Mouse (Mus musculus): ENCODE measurements around the gene Sntn. TPM values are rescaled to one million over a fixed set of nuclear protein-coding genes. Genes with fewer than 3 reads are reported as not detected.

Gene Sntn
- not detected in 2 replicates for total RNA-seq (2014; rRNA removed)
- polyA plus RNA-seq (2015; fragmentation: Nextera tagmentation; extraction: Ambion mirVana) = 0.11 TPM in 1 of 2 replicates, not detected in the other

DNA sequence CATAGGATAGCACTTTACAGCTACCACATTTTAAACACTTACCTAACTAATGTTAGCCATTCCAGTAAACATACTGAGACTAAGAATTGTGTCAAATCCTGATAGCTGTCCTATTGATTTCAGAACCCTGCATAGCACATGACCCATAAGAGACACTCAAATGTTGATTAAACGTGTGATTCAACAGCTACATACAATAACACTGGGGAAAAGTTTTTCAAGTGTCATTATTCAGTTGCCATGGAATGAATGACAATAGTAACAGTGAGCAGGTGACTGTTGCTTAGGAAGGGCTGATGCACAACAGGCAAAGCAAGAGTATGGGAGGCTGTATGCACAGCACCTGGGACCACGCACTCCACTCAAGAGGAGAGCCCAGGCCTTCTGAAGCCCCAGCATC lies at the start of gene Sntn:
Gene Sntn, plus strand, starts transcription at position 301 of the 400 bp plus-strand sequence.
- 90% methylated on average over 2 of the region's 2 CpGs for WGBS
- H3K4me2 ChIP-seq (ENCODE audit: low read depth, low read length) = no peak within 1 kb of the TSS
- no peak for DNase-seq (ENCODE audit: low spot score)
- no peak for ATAC-seq
- H3K4me3 ChIP-seq (ENCODE audit: low read length) = no peak within 1 kb of the TSS
- no peak for TF ChIP-seq CTCF (IDR thresholded peaks at IDR 0.05; ENCODE audit: low read depth)
- H3K36me3 ChIP-seq (ENCODE audit: insufficient read depth, low read length) = no peaks in the 10 kb centered on the region
- no peaks in the 10 kb centered on the region for H3K4me1 ChIP-seq (ENCODE audit: insufficient read depth, low read length)
- H3K9me3 ChIP-seq (ENCODE audit: low read length) = no peaks in the 10 kb centered on the region
- no peaks in the 10 kb centered on the region for H3K27me3 ChIP-seq (ENCODE audit: insufficient read depth, low read length)
- H3K9ac ChIP-seq (replicated peaks; ENCODE audit: low read length) = no peak within 1 kb of the TSS
- no peak within 1 kb of the TSS for H3K27ac ChIP-seq

DNA sequence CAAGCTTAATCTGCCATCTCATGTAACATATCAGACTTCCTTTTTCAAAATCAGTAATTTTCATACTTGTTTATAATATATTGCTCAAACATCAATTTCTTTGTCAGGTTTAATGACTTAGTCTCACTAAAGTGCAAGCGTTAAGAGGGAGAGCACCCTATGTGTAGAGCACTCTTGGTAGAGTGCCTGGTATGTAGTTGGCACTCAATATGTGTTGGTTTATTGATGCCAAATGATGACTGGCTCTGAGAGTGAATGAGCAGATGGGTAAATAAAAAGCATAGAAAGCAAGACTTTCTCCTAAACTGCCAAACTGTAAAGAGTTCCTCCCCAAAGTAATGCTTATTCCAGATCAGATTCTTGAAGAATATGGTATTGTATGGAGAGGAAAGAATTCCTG lies 20.8 kb upstream of the Sntn start:
- no peak overlapping the region for H3K27ac ChIP-seq
- ATAC-seq = no peak
- no peak overlapping the region for H3K9ac ChIP-seq (replicated peaks; ENCODE audit: low read length)
- 82% methylated on average over 1 of the region's 1 CpGs for WGBS
- H3K36me3 ChIP-seq (ENCODE audit: insufficient read depth, low read length) = no peaks in the 10 kb centered on the region
- TF ChIP-seq CTCF (IDR thresholded peaks at IDR 0.05; ENCODE audit: low read depth) = no peak
- no peak overlapping the region for H3K4me2 ChIP-seq (ENCODE audit: low read depth, low read length)
- H3K9me3 ChIP-seq (ENCODE audit: low read length) = no peaks in the 10 kb centered on the region
- no peak for DNase-seq (ENCODE audit: low spot score)
- no peak overlapping the region for H3K4me3 ChIP-seq (ENCODE audit: low read length)
- no peaks in the 10 kb centered on the region for H3K27me3 ChIP-seq (ENCODE audit: insufficient read depth, low read length)
- no peaks in the 10 kb centered on the region for H3K4me1 ChIP-seq (ENCODE audit: insufficient read depth, low read length)

DNA sequence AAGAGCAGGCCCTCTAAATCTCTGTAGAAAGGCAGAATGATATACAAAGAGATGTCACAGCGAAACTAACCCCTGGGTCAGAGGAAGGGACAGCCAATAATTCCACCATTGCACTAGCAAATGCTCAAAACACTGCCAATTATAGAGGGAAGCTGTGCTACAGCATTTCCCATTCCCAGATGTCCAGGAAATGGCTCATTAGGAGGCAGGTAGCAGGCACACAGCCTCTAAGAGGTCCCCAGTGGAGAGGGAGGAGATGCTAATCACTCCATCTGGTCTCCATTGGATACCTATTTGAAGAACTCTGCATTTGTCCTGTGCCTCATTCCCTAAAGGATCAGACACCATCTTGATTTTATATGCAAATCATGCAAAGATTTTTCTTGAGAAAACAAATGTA lies 19.6 kb upstream of the Sntn start:
- Histone ChIP-seq H3K4me1 (ENCODE audit: insufficient read depth, low read length) (no peaks in the 10 kb centered on the region), H3K4me3 (ENCODE audit: low read length) (no peak overlapping the region), H3K27ac (no peak overlapping the region), H3K27me3 (ENCODE audit: insufficient read depth, low read length) (no peaks in the 10 kb centered on the region), H3K36me3 (ENCODE audit: insufficient read depth, low read length) (no peaks in the 10 kb centered on the region), H3K9me3 (ENCODE audit: low read length) (no peaks in the 10 kb centered on the region), H3K4me2 (ENCODE audit: low read depth, low read length) (no peak overlapping the region), H3K9ac (replicated peaks; ENCODE audit: low read length) (no peak overlapping the region)
- no peak for TF ChIP-seq CTCF (IDR thresholded peaks at IDR 0.05; ENCODE audit: low read depth)
- DNase-seq (ENCODE audit: low spot score) = peak; percentile 25
- 56% methylated on average over 1 of the region's 1 CpGs for WGBS
- no peak for ATAC-seq

DNA sequence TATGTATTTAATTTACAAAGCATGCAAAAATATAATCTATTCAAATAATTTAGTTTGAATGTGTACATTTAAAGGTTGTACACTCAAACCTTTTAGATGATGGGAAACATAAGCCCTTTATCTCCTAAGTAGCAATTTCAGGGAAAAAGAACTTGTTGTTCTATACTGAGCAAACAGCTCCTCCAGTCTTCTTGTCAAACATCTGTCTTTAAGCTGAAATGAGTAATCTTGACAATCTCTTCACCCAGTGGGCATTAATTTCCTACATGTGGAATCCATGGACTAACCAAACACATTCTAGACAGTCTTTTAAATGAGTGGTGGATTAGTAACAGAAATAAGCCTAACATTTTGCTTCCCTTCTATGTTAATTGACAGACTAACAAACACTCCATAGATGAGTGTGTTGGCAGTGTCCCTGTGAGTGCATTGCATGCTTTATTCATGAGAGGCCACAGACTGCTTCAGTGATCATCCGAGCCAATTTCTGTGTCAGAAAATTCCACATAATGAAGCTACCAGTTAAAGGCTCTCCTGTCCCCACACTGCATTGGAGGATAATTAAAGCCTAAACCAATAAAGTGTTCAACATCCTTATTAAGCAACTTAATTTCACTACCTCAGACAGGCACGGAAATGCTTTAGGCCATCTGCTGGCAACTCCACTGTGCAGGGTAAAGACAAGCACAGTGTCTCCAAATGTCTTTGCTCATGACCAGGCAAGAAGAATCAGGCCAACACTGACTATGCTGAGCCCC lies 19.0 kb upstream of the Sntn start:
- WGBS = 29% methylated on average over 2 of the region's 2 CpGs
- Histone ChIP-seq H3K4me1 (ENCODE audit: insufficient read depth, low read length) (no peaks in the 10 kb centered on the region), H3K27me3 (ENCODE audit: insufficient read depth, low read length) (no peaks in the 10 kb centered on the region), H3K27ac (peak overlapping the region; percentile 26; the same call in 1 of the 2 replicates), H3K9ac (replicated peaks; ENCODE audit: low read length) (no peak overlapping the region), H3K4me3 (ENCODE audit: low read length) (no peak overlapping the region), H3K36me3 (ENCODE audit: insufficient read depth, low read length) (no peaks in the 10 kb centered on the region), H3K4me2 (ENCODE audit: low read depth, low read length) (no peak overlapping the region), H3K9me3 (ENCODE audit: low read length) (no peaks in the 10 kb centered on the region)
- peak; percentile 21; the same call in 1 of the 2 replicates for TF ChIP-seq CTCF (IDR thresholded peaks at IDR 0.05; ENCODE audit: low read depth)
- ATAC-seq = peak; percentile 90
- DNase-seq (ENCODE audit: low spot score) = peak; percentile 69

DNA sequence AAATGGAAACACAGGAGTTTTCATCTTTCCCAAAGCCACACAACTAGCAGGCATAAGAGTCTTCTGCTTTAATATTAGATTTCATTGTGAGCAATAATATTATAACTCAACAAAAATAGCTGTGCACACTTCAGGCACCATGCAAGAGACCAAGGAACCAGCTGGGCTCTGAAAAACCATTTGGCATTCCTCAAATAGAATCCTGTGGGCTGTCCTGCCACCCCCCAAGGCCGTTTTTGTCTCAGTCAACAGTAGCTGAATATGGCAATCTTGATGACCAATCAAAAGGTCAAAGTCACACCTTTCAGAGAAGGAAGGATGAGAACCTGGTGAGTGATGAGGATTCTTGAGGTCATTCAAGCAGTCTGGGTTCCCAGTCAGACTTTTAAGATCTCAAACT lies 16.0 kb downstream of the Sntn start:
- ATAC-seq (no peak), DNase-seq (ENCODE audit: low spot score) (no peak)
- Histone ChIP-seq H3K9me3 (ENCODE audit: low read length) (no peaks in the 10 kb centered on the region), H3K36me3 (ENCODE audit: insufficient read depth, low read length) (no peaks in the 10 kb centered on the region), H3K27me3 (ENCODE audit: insufficient read depth, low read length) (no peaks in the 10 kb centered on the region), H3K27ac (no peak overlapping the region), H3K4me3 (ENCODE audit: low read length) (no peak overlapping the region), H3K4me2 (ENCODE audit: low read depth, low read length) (no peak overlapping the region), H3K9ac (replicated peaks; ENCODE audit: low read length) (no peak overlapping the region), H3K4me1 (ENCODE audit: insufficient read depth, low read length) (no peaks in the 10 kb centered on the region)
- WGBS = 74% methylated on average over 1 of the region's 1 CpGs
- TF ChIP-seq CTCF (IDR thresholded peaks at IDR 0.05; ENCODE audit: low read depth) = no peak

DNA sequence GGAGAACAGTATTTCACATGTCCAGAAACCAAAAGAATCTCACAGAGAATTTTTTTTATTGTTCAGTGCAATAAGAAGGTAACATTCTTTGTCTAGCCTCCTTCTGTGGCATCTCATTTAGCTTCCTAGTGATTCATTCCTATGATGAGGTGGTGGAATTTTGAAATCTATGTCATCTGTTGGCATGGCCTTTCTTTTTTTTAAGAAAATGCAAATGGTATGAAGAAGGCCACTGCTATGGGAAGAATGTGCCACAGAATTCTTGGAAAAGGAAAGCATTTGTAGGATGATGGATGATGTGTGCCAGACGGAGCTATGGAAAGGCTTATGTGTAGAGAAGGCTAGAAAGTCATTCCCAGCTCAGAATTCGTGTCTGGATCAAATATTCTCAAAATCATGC lies 19.8 kb downstream of the Sntn start:
- no peaks in the 10 kb centered on the region for H3K27me3 ChIP-seq (ENCODE audit: insufficient read depth, low read length)
- DNase-seq (ENCODE audit: low spot score) (no peak), ATAC-seq (no peak)
- no peak overlapping the region for H3K4me2 ChIP-seq (ENCODE audit: low read depth, low read length)
- WGBS = 67% methylated on average over 2 of the region's 2 CpGs
- no peak for TF ChIP-seq CTCF (IDR thresholded peaks at IDR 0.05; ENCODE audit: low read depth)
- H3K9me3 ChIP-seq (ENCODE audit: low read length) = no peaks in the 10 kb centered on the region
- no peaks in the 10 kb centered on the region for H3K4me1 ChIP-seq (ENCODE audit: insufficient read depth, low read length)
- H3K4me3 ChIP-seq (ENCODE audit: low read length) = no peak overlapping the region
- no peaks in the 10 kb centered on the region for H3K36me3 ChIP-seq (ENCODE audit: insufficient read depth, low read length)
- H3K27ac ChIP-seq = no peak overlapping the region
- H3K9ac ChIP-seq (replicated peaks; ENCODE audit: low read length) = no peak overlapping the region

DNA sequence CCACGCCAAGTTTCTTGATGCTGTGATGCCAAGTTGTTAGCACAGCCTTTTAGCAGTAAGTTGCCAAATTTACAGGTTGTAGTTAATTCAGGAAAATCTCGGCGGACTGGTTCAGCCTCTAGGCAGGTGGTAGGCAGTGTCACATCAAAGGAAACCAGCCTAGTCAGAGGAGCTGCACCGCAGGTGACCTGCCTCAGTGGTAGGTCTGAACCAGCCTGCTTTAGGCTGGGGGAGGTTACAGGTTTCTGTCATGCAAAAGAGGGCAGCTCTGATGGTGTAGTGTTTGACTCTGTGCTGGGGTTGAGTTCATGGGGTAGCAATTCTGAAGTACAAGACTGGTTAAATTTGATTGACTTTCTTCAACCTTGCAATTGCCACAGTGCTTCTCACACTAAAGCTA lies 61.6 kb downstream of the Sntn start:
- Histone ChIP-seq H3K4me1 (ENCODE audit: insufficient read depth, low read length) (no peaks in the 10 kb centered on the region), H3K27ac (no peak overlapping the region), H3K4me3 (ENCODE audit: low read length) (no peak overlapping the region), H3K27me3 (ENCODE audit: insufficient read depth, low read length) (no peaks in the 10 kb centered on the region), H3K4me2 (ENCODE audit: low read depth, low read length) (no peak overlapping the region), H3K36me3 (ENCODE audit: insufficient read depth, low read length) (no peaks in the 10 kb centered on the region), H3K9ac (replicated peaks; ENCODE audit: low read length) (no peak overlapping the region), H3K9me3 (ENCODE audit: low read length) (no peaks in the 10 kb centered on the region)
- 22% methylated on average over 4 of the region's 4 CpGs for WGBS
- ATAC-seq (no peak), DNase-seq (ENCODE audit: low spot score) (no peak)
- no peak for TF ChIP-seq CTCF (IDR thresholded peaks at IDR 0.05; ENCODE audit: low read depth)

Other genes starting within 250 kb of the Sntn start
- not detected in 2 replicates for gene Gm281, start 243.6 kb downstream of the Sntn start, total RNA-seq (2014; rRNA removed)
- not detected in 2 replicates for gene Gm281, start 243.6 kb downstream of the Sntn start, polyA plus RNA-seq (2015; fragmentation: Nextera tagmentation; extraction: Ambion mirVana)

Data from hindbrain, postnatal 0 days (tissue).